Comparison of ENCODE assay signal across 8 mouse cellular contexts in genomic region chr6:47877461-47878132, GRCm38 (mm10). TPM values are rescaled to one million over a fixed set of nuclear protein-coding genes. Genes with fewer than 3 reads are reported as not detected.
DNase-seq lines count a peak whose midpoint lies in the region; ATAC-seq and TF ChIP-seq lines count a peak whose summit lies in the region.

No protein-coding gene starts in this region.

- H3K4me1 ChIP-seq in bone marrow, adult 2 months (ENCODE audit: control insufficient read depth, insufficient read depth, low read length): no peaks in the 10 kb centered on the region; the same call in 1 of the 2 replicates
- peaks cover 21% of the 10 kb centered on the region for H3K4me1 ChIP-seq in embryonic facial prominence, embryonic 15.5 days
- H3K4me1 ChIP-seq in heart, embryonic 10.5 days: peaks cover 22% of the 10 kb centered on the region
- H3K4me1 ChIP-seq in kidney, embryonic 15.5 days: peaks cover 19% of the 10 kb centered on the region

- H3K27me3 ChIP-seq in embryonic facial prominence, embryonic 15.5 days: no peaks in the 10 kb centered on the region
- H3K27me3 ChIP-seq in heart, embryonic 10.5 days (ENCODE audit: insufficient read depth, poor library complexity, severe bottlenecking): no peaks in the 10 kb centered on the region
- H3K27me3 ChIP-seq in kidney, embryonic 15.5 days: no peaks in the 10 kb centered on the region

- peak overlapping the region; percentile 98 for H3K4me3 ChIP-seq in bone marrow, adult 2 months (replicated peaks; ENCODE audit: control insufficient read depth, low read depth, low read length)
- H3K4me3 ChIP-seq in embryonic facial prominence, embryonic 15.5 days (replicated peaks): peak overlapping the region; percentile 73
- H3K4me3 ChIP-seq in heart, embryonic 10.5 days: peak overlapping the region; percentile 96
- H3K4me3 ChIP-seq in kidney, embryonic 15.5 days (replicated peaks): peak overlapping the region; percentile 95

- WGBS in bone marrow, adult 2 months: 1% methylated on average over 71 of the region's 71 CpGs
- WGBS in embryonic facial prominence, embryonic 15.5 days: under 1% methylated on average over 58 of the region's 71 CpGs
- whole genome bisulfite sequencing in heart, embryonic 10.5 days: 1% methylated on average over 69 of the region's 71 CpGs
- 1% methylated on average over 65 of the region's 71 CpGs for WGBS in kidney, embryonic 15.5 days

- H3K36me3 ChIP-seq in embryonic facial prominence, embryonic 15.5 days: peaks cover 23% of the 10 kb centered on the region
- peaks cover 26% of the 10 kb centered on the region for H3K36me3 ChIP-seq in heart, embryonic 10.5 days
- H3K36me3 ChIP-seq in kidney, embryonic 15.5 days: peaks cover 33% of the 10 kb centered on the region

- TF ChIP-seq CTCF in bone marrow, adult 2 months (IDR thresholded peaks at IDR 0.05; ENCODE audit: control insufficient read depth, insufficient read depth, low read length): peak; percentile 53

- H3K27ac ChIP-seq in bone marrow, adult 2 months (ENCODE audit: control insufficient read depth, insufficient read depth, low read depth, low read length, poor library complexity): peak overlapping the region; percentile 95
- peak overlapping the region; percentile 98 for H3K27ac ChIP-seq in embryonic facial prominence, embryonic 15.5 days (replicated peaks)
- peak overlapping the region; percentile 99 for H3K27ac ChIP-seq in heart, embryonic 10.5 days
- H3K27ac ChIP-seq in kidney, embryonic 15.5 days: peak overlapping the region; percentile 99

- peak; percentile 94 for ATAC-seq in embryonic facial prominence, embryonic 15.5 days (ENCODE audit: insufficient number of reproducible peaks, low FRiP score, low TSS enrichment, low read depth)
- ATAC-seq in kidney, embryonic 15.5 days (replicated peaks; ENCODE audit: low FRiP score): peak; percentile 97
- peak; percentile 84 for ATAC-seq in monocyte, adult 5-6 weeks (replicated peaks; ENCODE audit: insufficient number of reproducible peaks, low FRiP score, low TSS enrichment, poor library complexity, severe bottlenecking)

- peak; percentile 74; the same call in 1 of the 2 replicates for TF ChIP-seq POLR2A in bone marrow, adult 2 months (IDR thresholded peaks at IDR 0.05; ENCODE audit: borderline replicate concordance, control insufficient read depth, low read depth, low read length)

- DNase-seq in 416B (ENCODE audit: low read depth): peak; percentile 85
- peak; percentile 96 for DNase-seq in heart, embryonic 10.5 days (ENCODE audit: low spot score)
- DNase-seq in liver: peak; percentile 90
- peak; percentile 86 to 92 for DNase-seq in spleen, postnatal 4 days (ENCODE audit: low spot score in 2 of 2)

- H3K4me2 ChIP-seq in embryonic facial prominence, embryonic 15.5 days (replicated peaks): peak overlapping the region; percentile 83
- H3K4me2 ChIP-seq in kidney, embryonic 15.5 days: peak overlapping the region; percentile 74

- H3K9ac ChIP-seq in embryonic facial prominence, embryonic 15.5 days: peak overlapping the region; percentile 96
- H3K9ac ChIP-seq in kidney, embryonic 15.5 days: peak overlapping the region; percentile 91

- H3K9me3 ChIP-seq in embryonic facial prominence, embryonic 15.5 days (replicated peaks): no peaks in the 10 kb centered on the region
- H3K9me3 ChIP-seq in heart, embryonic 10.5 days: no peaks in the 10 kb centered on the region
- no peaks in the 10 kb centered on the region for H3K9me3 ChIP-seq in kidney, embryonic 15.5 days (replicated peaks)

RNA-seq across cellular contexts. Expression of gene Zfp282, which starts 0.6 kb away (rescaled TPM):
- 2.7 and 2.9 TPM in 2 replicates for polyA plus RNA-seq in bone marrow, adult 2 months (2011; ENCODE audit: insufficient read depth, insufficient read length, low replicate concordance, missing spikeins)
- polyA plus RNA-seq in embryonic facial prominence, embryonic 15.5 days (2015; fragmentation: Nextera tagmentation; extraction: Ambion mirVana): 24.8 and 25.0 TPM in 2 replicates
- polyA plus RNA-seq in heart, embryonic 10.5 days (2016; fragmentation: Nextera tagmentation; extraction: Ambion mirVana): 9.4 and 11.2 TPM in 2 replicates
- 16.3 and 18.0 TPM in 2 replicates for polyA plus RNA-seq in kidney, embryonic 15.5 days (2015; fragmentation: Nextera tagmentation; extraction: Ambion mirVana)
- total RNA-seq in monocyte, adult 5-6 weeks (2017): 6.9 to 11.4 TPM (median 7.5 TPM) in 3 replicates

RNA-seq across cellular contexts. Expression of gene Zfp398, which starts 42.1 kb away (rescaled TPM):
- polyA plus RNA-seq in bone marrow, adult 2 months (2011; ENCODE audit: insufficient read depth, insufficient read length, low replicate concordance, missing spikeins): 2.3 and 5.7 TPM in 2 replicates
- 11.5 and 11.9 TPM in 2 replicates for polyA plus RNA-seq in embryonic facial prominence, embryonic 15.5 days (2015; fragmentation: Nextera tagmentation; extraction: Ambion mirVana)
- polyA plus RNA-seq in heart, embryonic 10.5 days (2016; fragmentation: Nextera tagmentation; extraction: Ambion mirVana): 4.7 and 5.4 TPM in 2 replicates
- 9.5 and 10.1 TPM in 2 replicates for polyA plus RNA-seq in kidney, embryonic 15.5 days (2015; fragmentation: Nextera tagmentation; extraction: Ambion mirVana)
- total RNA-seq in monocyte, adult 5-6 weeks (2017): 14.8 to 26.5 TPM (median 15.0 TPM) in 3 replicates

RNA-seq across cellular contexts. Expression of gene Zfp212, which starts 42.7 kb away (rescaled TPM):
- 9.0 and 12.3 TPM in 2 replicates for polyA plus RNA-seq in bone marrow, adult 2 months (2011; ENCODE audit: insufficient read depth, insufficient read length, low replicate concordance, missing spikeins)
- polyA plus RNA-seq in embryonic facial prominence, embryonic 15.5 days (2015; fragmentation: Nextera tagmentation; extraction: Ambion mirVana): 18.4 and 18.7 TPM in 2 replicates
- polyA plus RNA-seq in heart, embryonic 10.5 days (2016; fragmentation: Nextera tagmentation; extraction: Ambion mirVana): 9.4 and 11.8 TPM in 2 replicates
- polyA plus RNA-seq in kidney, embryonic 15.5 days (2015; fragmentation: Nextera tagmentation; extraction: Ambion mirVana): 19.3 and 20.6 TPM in 2 replicates
- 7.7 to 14.4 TPM (median 10.2 TPM) in 3 replicates for total RNA-seq in monocyte, adult 5-6 weeks (2017)

RNA-seq across cellular contexts. Expression of gene Zfp786, which starts 46.9 kb away (rescaled TPM):
- polyA plus RNA-seq in bone marrow, adult 2 months (2011; ENCODE audit: insufficient read depth, insufficient read length, low replicate concordance, missing spikeins): not detected in 2 replicates
- polyA plus RNA-seq in embryonic facial prominence, embryonic 15.5 days (2015; fragmentation: Nextera tagmentation; extraction: Ambion mirVana): 3.5 and 4.1 TPM in 2 replicates
- polyA plus RNA-seq in heart, embryonic 10.5 days (2016; fragmentation: Nextera tagmentation; extraction: Ambion mirVana): 1.2 and 3.5 TPM in 2 replicates
- 3.7 and 4.1 TPM in 2 replicates for polyA plus RNA-seq in kidney, embryonic 15.5 days (2015; fragmentation: Nextera tagmentation; extraction: Ambion mirVana)
- not detected in 3 replicates for total RNA-seq in monocyte, adult 5-6 weeks (2017)

Comparison
In these comparisons a context has a peak if more than half of its experiments do, and no peak if none do; other contexts are left out.
1. Peak in every context shown above with its lines: DNase-seq, ATAC-seq, H3K4me3 ChIP-seq and H3K27ac ChIP-seq.